Mouse (Mus musculus) liver, adult 2 months (tissue): ENCODE data around the gene Ssbp4. TPM values are rescaled to one million over a fixed set of nuclear protein-coding genes. Genes with fewer than 3 reads are reported as not detected.
A peak's percentile ranks its signal among the peaks of the same experiment; 100 is the strongest.

Experiments used
- DNase-seq: peaks from one replicate; pipeline ENCODE4 v3.0.0-alpha.2; 2011; ENCODE audit warnings: low read depth, low spot score; ENCODE audit errors: extremely low read depth
- H3K27ac ChIP-seq: fragments of 200-500 bp; replicated peaks from 2 replicates; pipeline ENCODE4 v1.5.1; 2012; ENCODE audit warnings: low read depth, mild to moderate bottlenecking, control low read depth, inconsistent platforms, low read length; ENCODE audit not compliant: insufficient read depth
- H3K27me3 ChIP-seq: fragments of 200-500 bp; 2 replicates; pipeline ENCODE4 v1.6.1; 2012; ENCODE audit warnings: mild to moderate bottlenecking, moderate library complexity, low read length, inconsistent platforms; ENCODE audit not compliant: control insufficient read depth, insufficient read depth
- H3K36me3 ChIP-seq: fragments of 200-500 bp; 2 replicates; pipeline ENCODE4 v1.6.1; 2012; ENCODE audit warnings: low read length, inconsistent platforms; ENCODE audit not compliant: control insufficient read depth, insufficient read depth
- H3K4me1 ChIP-seq: fragments of 200-500 bp; 2 replicates; pipeline ENCODE4 v1.6.1; 2011; ENCODE audit warnings: low read length; ENCODE audit not compliant: control insufficient read depth, insufficient read depth
- H3K4me3 ChIP-seq: fragments of 200-500 bp; 2 replicates; pipeline ENCODE4 v1.5.1; 2011; ENCODE audit warnings: low read depth, mild to moderate bottlenecking, control low read depth, low read length, moderate library complexity; ENCODE audit not compliant: insufficient read depth
- H3K79me2 ChIP-seq: fragments of 200-500 bp; 2 replicates; pipeline ENCODE4 v1.6.1; 2012; ENCODE audit warnings: inconsistent platforms, mild to moderate bottlenecking, low read length, moderate library complexity; ENCODE audit not compliant: control insufficient read depth, insufficient read depth
- H3K9ac ChIP-seq: fragments of 200-500 bp; 2 replicates; pipeline ENCODE4 v1.6.1; 2012; ENCODE audit warnings: low read depth, mild to moderate bottlenecking, control low read depth, inconsistent platforms, low read length
- CTCF ChIP-seq: fragments of 200-500 bp; IDR thresholded peaks from 2 replicates; pipeline ENCODE4 v1.5.1; 2011; ENCODE audit warnings: low read depth, low read length, control low read depth
- POLR2A ChIP-seq: fragments of 200-500 bp; IDR thresholded peaks from 2 replicates; pipeline ENCODE4 v1.6.1; 2011; ENCODE audit warnings: low read length, control low read depth; ENCODE audit not compliant: insufficient read depth; ENCODE audit errors: extremely low read depth
- WGBS: fragments of 180-500 bp; shearing (Covaris S2); methylation state at CpG from one replicate; pipeline ENCODE4 v1.1.7; 2018; 5-methylcytosine and 5-hydroxymethylcytosine counted together
- polyA plus RNA-seq: library from polyadenylated mRNA; depleted of rRNA; stranded (reverse); fragments of >200 nt; gene quantifications from 2 replicates; pipeline ENCODE4 v1.2.3, GENCODE M21; 2012
- total RNA-seq: library from RNA; depleted of rRNA; stranded (reverse); fragments of >200 nt; gene quantifications from 2 replicates; pipeline ENCODE4 v1.2.3, GENCODE M21; 2014

Ssbp4 gene
- total and polyA plus RNA-seq, 2 experiments = 2.3 to 16.4 TPM

- 46% methylated on average over 7 of the region's 7 CpGs for WGBS
These were observed 46.7 kb downstream of the Ssbp4 start for GRCm38 (mm10) chr8:70561809-70562535.

GRCm38 (mm10) chr8:70561357-70561756 lies 47.3 kb downstream of the Ssbp4 start:
- H3K4me1 ChIP-seq = peaks cover 79% of the 10 kb centered on the region
- H3K27me3 ChIP-seq = no peaks in the 10 kb centered on the region
- H3K9ac ChIP-seq = peak overlapping the region; percentile 30; the same call in 1 of the 2 replicates
- no peak for TF ChIP-seq CTCF
- no peak for TF ChIP-seq POLR2A
- H3K79me2 ChIP-seq = peaks cover 57% of the 10 kb centered on the region
- DNase-seq = no peak
- peak overlapping the region; percentile 68 for H3K27ac ChIP-seq
- no peaks in the 10 kb centered on the region for H3K36me3 ChIP-seq
- no peak overlapping the region for H3K4me3 ChIP-seq
- 28% methylated on average over 4 of the region's 4 CpGs for WGBS

More at GRCm38 (mm10) chr8:70561809-70562535, 46.7 kb downstream of the Ssbp4 start:
- DNase-seq = peak; percentile 98
- no peak overlapping the region for H3K4me3 ChIP-seq
- peaks cover 79% of the 10 kb centered on the region for H3K4me1 ChIP-seq
- H3K36me3 ChIP-seq = no peaks in the 10 kb centered on the region
- no peak for TF ChIP-seq POLR2A
- peaks cover 58% of the 10 kb centered on the region for H3K79me2 ChIP-seq
- no peaks in the 10 kb centered on the region for H3K27me3 ChIP-seq
- peak overlapping the region; percentile 14; the same call in 1 of the 2 replicates for H3K9ac ChIP-seq
- H3K27ac ChIP-seq = peak overlapping the region; percentile 68

- Histone ChIP-seq H3K27me3 (no peaks in the 10 kb centered on the region), H3K4me1 (peaks cover 82% of the 10 kb centered on the region)
- 58% methylated on average over 3 of the region's 3 CpGs for WGBS
These were observed 48.1 kb downstream of the Ssbp4 start for GRCm38 (mm10) chr8:70560564-70560963.

GRCm38 (mm10) chr8:70560096-70560495 lies 48.6 kb downstream of the Ssbp4 start:
- DNase-seq = peak; percentile 45
- TF ChIP-seq CTCF = peak; percentile 73
- TF ChIP-seq POLR2A = no peak
- peaks cover 79% of the 10 kb centered on the region for H3K4me1 ChIP-seq
- WGBS = 41% methylated on average over 2 of the region's 2 CpGs
- H3K4me3 ChIP-seq = no peak overlapping the region
- no peaks in the 10 kb centered on the region for H3K27me3 ChIP-seq
- no peak overlapping the region for H3K9ac ChIP-seq
- H3K27ac ChIP-seq = peak overlapping the region; percentile 68
- peaks cover 58% of the 10 kb centered on the region for H3K79me2 ChIP-seq
- H3K36me3 ChIP-seq = no peaks in the 10 kb centered on the region

More at GRCm38 (mm10) chr8:70560564-70560963, 48.1 kb downstream of the Ssbp4 start:
- TF ChIP-seq CTCF = no peak
- TF ChIP-seq POLR2A = no peak
- Histone ChIP-seq H3K36me3 (no peaks in the 10 kb centered on the region), H3K4me3 (no peak overlapping the region), H3K27ac (peak overlapping the region; percentile 68), H3K79me2 (peaks cover 61% of the 10 kb centered on the region), H3K9ac (peak overlapping the region; percentile 30; the same call in 1 of the 2 replicates)
- no peak for DNase-seq

- Histone ChIP-seq H3K79me2 (peaks cover 49% of the 10 kb centered on the region), H3K27me3 (no peaks in the 10 kb centered on the region), H3K9ac (no peak overlapping the region), H3K4me1 (peaks cover 78% of the 10 kb centered on the region), H3K4me3 (no peak overlapping the region), H3K27ac (peak overlapping the region; percentile 55), H3K36me3 (no peaks in the 10 kb centered on the region)
- 0 out of 2 replicates have a peak, but pooled peaks have one; percentile 4 for TF ChIP-seq CTCF
- no peak for TF ChIP-seq POLR2A
- no peak for DNase-seq
- WGBS = 57% methylated on average over 3 of the region's 3 CpGs
These were observed 49.7 kb downstream of the Ssbp4 start for GRCm38 (mm10) chr8:70558983-70559382.

- H3K27ac ChIP-seq = peak overlapping the region; percentile 55
- TF ChIP-seq POLR2A = no peak
- 0 out of 2 replicates have a peak, but pooled peaks have one; percentile 23 for TF ChIP-seq CTCF
- H3K9ac ChIP-seq = peak overlapping the region; percentile 11; the same call in 1 of the 2 replicates
- H3K4me1 ChIP-seq = peaks cover 78% of the 10 kb centered on the region
- H3K79me2 ChIP-seq = peaks cover 49% of the 10 kb centered on the region
- no peak overlapping the region for H3K4me3 ChIP-seq
- DNase-seq = peak; percentile 51
- 27% methylated on average over 4 of the region's 4 CpGs for WGBS
- H3K36me3 ChIP-seq = no peaks in the 10 kb centered on the region
- H3K27me3 ChIP-seq = no peaks in the 10 kb centered on the region
These were observed 50.3 kb downstream of the Ssbp4 start for GRCm38 (mm10) chr8:70558334-70558733.
